Mouse (Mus musculus): ENCODE measurements at regions not wholly inside any gene's neighbourhood (a gene's known extent, or its start where the extent isn't known, plus 50 kb on each side); places are given as distances from the start of the nearest gene placed in this dataset.

DNA sequence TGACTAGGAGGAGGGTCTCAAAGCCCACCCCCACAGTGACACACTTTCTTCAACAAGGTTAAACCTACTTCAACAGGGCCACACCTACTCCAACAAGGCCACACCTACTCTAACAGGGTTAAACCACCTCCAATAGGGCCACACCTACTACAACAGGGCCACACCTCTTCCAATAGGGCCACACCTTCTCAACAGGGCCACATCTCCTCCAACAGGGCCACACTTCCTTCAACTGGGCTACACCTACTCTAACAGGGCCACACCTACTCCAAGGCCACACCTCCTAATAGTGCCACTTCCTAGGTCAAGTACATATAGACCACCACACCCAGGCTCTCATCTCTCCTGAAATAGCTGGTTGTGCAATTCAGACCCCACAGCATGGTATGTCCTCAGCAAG, 145.3 kb downstream of the Gm26897 start:
- Histone ChIP-seq H3K9me3 (ENCODE audit: control insufficient read depth, low read length) (no peaks in the 10 kb centered on the region), H3K4me3 (ENCODE audit: low read length) (no peak overlapping the region), H3K36me3 (ENCODE audit: control insufficient read depth, insufficient read depth, low read length) (no peaks in the 10 kb centered on the region), H3K27me3 (ENCODE audit: control insufficient read depth, insufficient read depth, low read depth, low read length) (no peaks in the 10 kb centered on the region), H3K4me2 (ENCODE audit: low read depth, low read length) (no peak overlapping the region), H3K9ac (ENCODE audit: low read length) (no peak overlapping the region), H3K27ac (ENCODE audit: low read length) (no peak overlapping the region), H3K4me1 (replicated peaks; ENCODE audit: control insufficient read depth, insufficient read depth, low read length) (peaks cover 13% of the 10 kb centered on the region)
- 0 out of 2 replicates have a peak, but pooled peaks have one; percentile 21 for ATAC-seq (ENCODE audit: low read depth)

DNA sequence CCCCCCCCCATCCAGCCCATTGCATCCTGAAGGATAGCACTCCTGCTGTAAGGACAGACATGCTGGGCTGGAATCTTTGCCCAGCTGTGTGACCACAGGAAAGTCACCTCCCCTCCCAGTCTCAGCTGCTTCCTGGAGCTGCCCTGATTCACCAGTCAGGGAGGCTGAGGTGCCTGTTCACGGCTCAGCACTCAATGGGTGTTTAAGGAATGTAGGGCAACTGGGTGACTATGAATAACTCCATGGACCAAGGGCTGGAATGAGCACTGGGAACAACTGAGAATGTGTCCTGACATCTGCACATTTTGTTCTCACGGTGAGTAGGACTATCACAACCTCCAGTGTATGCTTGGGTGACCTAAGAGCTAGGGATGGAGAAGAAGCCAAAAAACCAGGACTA, 146.5 kb downstream of the Gm26897 start:
- Histone ChIP-seq H3K27ac (ENCODE audit: low read length) (no peak overlapping the region), H3K9me3 (ENCODE audit: control insufficient read depth, low read length) (no peaks in the 10 kb centered on the region), H3K4me3 (ENCODE audit: low read length) (no peak overlapping the region), H3K4me1 (replicated peaks; ENCODE audit: control insufficient read depth, insufficient read depth, low read length) (peaks cover 13% of the 10 kb centered on the region), H3K9ac (ENCODE audit: low read length) (no peak overlapping the region), H3K4me2 (ENCODE audit: low read depth, low read length) (no peak overlapping the region), H3K27me3 (ENCODE audit: control insufficient read depth, insufficient read depth, low read depth, low read length) (no peaks in the 10 kb centered on the region), H3K36me3 (ENCODE audit: control insufficient read depth, insufficient read depth, low read length) (no peaks in the 10 kb centered on the region)
- WGBS: 53% methylated on average over 2 of the region's 2 CpGs
- ATAC-seq (ENCODE audit: low read depth): no peak

DNA sequence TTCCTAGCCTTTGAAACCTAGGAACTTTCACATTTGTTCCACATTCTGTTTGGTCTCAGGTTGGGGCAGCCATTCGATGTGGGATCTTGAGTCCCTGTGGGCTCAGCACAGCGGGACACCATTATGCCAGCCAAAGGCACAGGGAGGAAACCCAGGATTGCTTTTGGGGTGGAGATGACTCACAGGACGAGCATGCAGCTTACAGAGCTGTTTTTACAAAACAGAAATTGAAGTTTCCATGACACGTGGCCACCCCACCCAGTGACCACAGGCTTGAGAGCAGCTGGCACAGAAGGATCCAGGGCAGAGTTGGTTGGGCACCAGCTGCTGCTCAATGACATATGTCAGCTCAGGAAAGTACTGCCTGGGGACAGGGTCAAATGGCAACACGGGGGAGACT, 147.8 kb downstream of the Gm26897 start:
- Histone ChIP-seq H3K9me3 (ENCODE audit: control insufficient read depth, low read length) (no peaks in the 10 kb centered on the region), H3K9ac (ENCODE audit: low read length) (no peak overlapping the region), H3K4me1 (replicated peaks; ENCODE audit: control insufficient read depth, insufficient read depth, low read length) (peaks cover 13% of the 10 kb centered on the region), H3K27me3 (ENCODE audit: control insufficient read depth, insufficient read depth, low read depth, low read length) (no peaks in the 10 kb centered on the region), H3K4me3 (ENCODE audit: low read length) (no peak overlapping the region), H3K36me3 (ENCODE audit: control insufficient read depth, insufficient read depth, low read length) (no peaks in the 10 kb centered on the region), H3K27ac (ENCODE audit: low read length) (no peak overlapping the region), H3K4me2 (ENCODE audit: low read depth, low read length) (no peak overlapping the region)
- WGBS: 37% methylated on average over 5 of the region's 5 CpGs
- no peak for ATAC-seq (ENCODE audit: low read depth)

DNA sequence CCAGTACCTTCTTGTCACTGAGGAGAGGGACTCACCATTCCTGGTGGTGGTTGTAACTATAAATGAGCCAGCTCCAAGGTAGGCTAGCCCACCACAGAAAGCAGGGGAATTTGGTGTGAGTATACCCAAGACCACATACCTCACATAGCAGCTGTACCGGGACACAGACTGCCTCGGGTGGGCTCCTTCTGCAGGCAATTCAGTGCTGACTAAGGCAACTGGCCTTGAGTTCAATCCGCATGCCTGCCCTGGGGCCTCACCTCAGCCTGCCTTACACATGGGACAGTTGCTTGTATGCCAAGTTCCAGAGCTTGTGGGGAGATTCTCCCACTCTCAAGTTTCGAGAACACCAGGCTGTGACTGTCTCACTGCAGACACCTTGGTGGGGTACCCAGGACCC, 153.6 kb downstream of the Gm26897 start:
- Histone ChIP-seq H3K4me2 (ENCODE audit: low read depth, low read length) (no peak overlapping the region), H3K9ac (ENCODE audit: low read length) (no peak overlapping the region), H3K36me3 (ENCODE audit: control insufficient read depth, insufficient read depth, low read length) (no peaks in the 10 kb centered on the region), H3K4me1 (replicated peaks; ENCODE audit: control insufficient read depth, insufficient read depth, low read length) (peaks cover 10% of the 10 kb centered on the region), H3K9me3 (ENCODE audit: control insufficient read depth, low read length) (no peaks in the 10 kb centered on the region), H3K27ac (ENCODE audit: low read length) (no peak overlapping the region), H3K4me3 (ENCODE audit: low read length) (no peak overlapping the region), H3K27me3 (ENCODE audit: control insufficient read depth, insufficient read depth, low read depth, low read length) (no peaks in the 10 kb centered on the region)
- 44% methylated on average over 4 of the region's 4 CpGs for WGBS
- ATAC-seq (ENCODE audit: low read depth): no peak

DNA sequence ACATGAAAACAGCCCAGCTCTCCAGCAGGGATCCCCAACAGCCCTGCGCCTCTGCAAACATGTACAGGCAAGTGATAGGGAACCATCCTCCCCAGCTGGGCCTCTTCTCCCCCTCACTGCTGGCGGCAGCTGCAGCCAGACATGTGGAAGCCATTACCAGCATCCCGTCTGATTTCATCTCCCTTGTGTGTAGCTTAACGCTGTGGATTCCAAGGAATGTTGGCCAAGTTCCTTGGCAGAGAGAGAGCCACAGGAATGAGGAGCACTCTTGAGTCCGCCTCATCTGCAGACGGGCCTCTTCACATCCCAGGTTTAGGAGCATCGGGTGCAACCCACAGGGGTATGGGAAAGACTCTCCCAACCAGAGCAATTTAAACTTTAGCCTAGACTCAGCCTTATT, 157.1 kb downstream of the Gm26897 start:
- H3K27ac ChIP-seq (ENCODE audit: low read length): peak overlapping the region; percentile 94
- no peaks in the 10 kb centered on the region for H3K36me3 ChIP-seq (ENCODE audit: control insufficient read depth, insufficient read depth, low read length)
- peak; percentile 82 for ATAC-seq (ENCODE audit: low read depth)
- H3K9me3 ChIP-seq (ENCODE audit: control insufficient read depth, low read length): no peaks in the 10 kb centered on the region
- no peak overlapping the region for H3K4me3 ChIP-seq (ENCODE audit: low read length)
- no peaks in the 10 kb centered on the region for H3K27me3 ChIP-seq (ENCODE audit: control insufficient read depth, insufficient read depth, low read depth, low read length)
- H3K9ac ChIP-seq (ENCODE audit: low read length): no peak overlapping the region
- 18% methylated on average over 7 of the region's 7 CpGs for WGBS
- H3K4me2 ChIP-seq (ENCODE audit: low read depth, low read length): no peak overlapping the region
- peaks cover 31% of the 10 kb centered on the region for H3K4me1 ChIP-seq (replicated peaks; ENCODE audit: control insufficient read depth, insufficient read depth, low read length)

DNA sequence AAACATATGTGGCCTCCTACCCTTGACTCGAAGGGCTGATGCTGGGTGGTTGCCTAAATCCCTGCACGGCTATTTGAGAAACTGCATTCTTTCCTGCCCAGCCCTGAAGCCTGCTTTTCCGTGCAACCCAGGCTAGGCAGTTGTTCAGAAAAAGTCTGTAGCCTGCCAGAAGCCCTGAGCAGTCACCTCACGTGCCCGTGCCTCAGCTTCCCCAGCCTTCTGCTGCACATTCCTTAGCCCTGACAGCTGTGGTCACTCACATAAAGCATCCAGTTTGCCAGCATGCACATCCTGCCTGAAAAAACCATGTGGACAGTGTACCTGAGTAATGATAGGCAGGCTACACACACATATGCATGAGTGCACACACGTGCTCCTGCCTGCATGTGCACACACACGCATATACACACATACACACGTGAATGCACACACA, 157.6 kb downstream of the Gm26897 start:
- Histone ChIP-seq H3K27ac (ENCODE audit: low read length) (peak overlapping the region; percentile 94), H3K36me3 (ENCODE audit: control insufficient read depth, insufficient read depth, low read length) (no peaks in the 10 kb centered on the region), H3K9ac (ENCODE audit: low read length) (peak overlapping the region; percentile 29), H3K4me1 (replicated peaks; ENCODE audit: control insufficient read depth, insufficient read depth, low read length) (peaks cover 31% of the 10 kb centered on the region), H3K9me3 (ENCODE audit: control insufficient read depth, low read length) (no peaks in the 10 kb centered on the region), H3K4me2 (ENCODE audit: low read depth, low read length) (no peak overlapping the region), H3K27me3 (ENCODE audit: control insufficient read depth, insufficient read depth, low read depth, low read length) (no peaks in the 10 kb centered on the region), H3K4me3 (ENCODE audit: low read length) (no peak overlapping the region)
- WGBS: 28% methylated on average over 8 of the region's 8 CpGs
- ATAC-seq (ENCODE audit: low read depth): peak; percentile 57

DNA sequence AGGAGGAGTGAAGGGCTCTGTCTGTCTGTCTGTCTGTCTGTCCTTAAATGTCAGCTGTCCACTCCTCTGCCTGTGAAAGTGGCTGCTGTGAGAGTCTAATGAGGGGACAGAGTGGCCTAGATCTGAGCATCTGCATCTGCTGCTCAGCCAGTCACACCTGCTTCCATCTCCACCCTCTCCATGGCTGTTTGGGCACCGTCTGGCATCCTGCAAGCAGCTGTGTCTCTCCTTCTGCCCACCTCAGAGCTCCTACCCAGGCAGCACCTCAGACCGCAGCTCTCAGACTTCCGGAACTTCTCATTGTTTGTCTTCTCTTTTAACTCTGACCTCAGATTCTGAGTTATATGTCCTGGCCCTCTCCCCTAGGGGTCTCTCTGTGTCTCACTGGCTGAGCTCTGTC, 159.2 kb downstream of the Gm26897 start:
- H3K27me3 ChIP-seq (ENCODE audit: control insufficient read depth, insufficient read depth, low read depth, low read length): no peaks in the 10 kb centered on the region
- peaks cover 31% of the 10 kb centered on the region for H3K4me1 ChIP-seq (replicated peaks; ENCODE audit: control insufficient read depth, insufficient read depth, low read length)
- H3K27ac ChIP-seq (ENCODE audit: low read length): peak overlapping the region; percentile 33; the same call in 1 of the 2 replicates
- H3K9me3 ChIP-seq (ENCODE audit: control insufficient read depth, low read length): no peaks in the 10 kb centered on the region
- no peaks in the 10 kb centered on the region for H3K36me3 ChIP-seq (ENCODE audit: control insufficient read depth, insufficient read depth, low read length)
- H3K4me2 ChIP-seq (ENCODE audit: low read depth, low read length): no peak overlapping the region
- WGBS: 32% methylated on average over 3 of the region's 3 CpGs
- no peak for ATAC-seq (ENCODE audit: low read depth)
- H3K9ac ChIP-seq (ENCODE audit: low read length): no peak overlapping the region
- no peak overlapping the region for H3K4me3 ChIP-seq (ENCODE audit: low read length)

DNA sequence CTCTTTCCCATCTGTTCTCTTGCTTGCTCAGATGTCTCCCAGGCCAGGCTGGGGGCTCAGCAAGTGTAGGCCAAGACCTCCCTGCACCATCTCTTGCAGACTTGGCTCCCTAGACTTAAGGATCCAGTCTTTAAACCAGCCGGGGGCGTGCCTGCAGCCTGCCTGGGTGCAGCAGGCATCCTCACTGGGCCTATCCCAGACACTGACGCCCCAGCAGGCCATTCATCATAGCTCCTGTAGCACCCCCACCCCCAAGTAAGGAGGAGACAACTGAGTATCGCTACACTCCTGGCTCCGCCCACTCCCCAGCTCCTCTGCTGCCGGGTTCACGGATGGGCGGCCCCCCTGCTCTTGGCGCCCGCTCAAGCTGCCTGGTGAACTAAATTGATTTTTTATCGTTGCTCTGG, 160.2 kb downstream of the Gm26897 start:
- Histone ChIP-seq H3K27me3 (ENCODE audit: control insufficient read depth, insufficient read depth, low read depth, low read length) (no peaks in the 10 kb centered on the region), H3K9me3 (ENCODE audit: control insufficient read depth, low read length) (no peaks in the 10 kb centered on the region), H3K4me2 (ENCODE audit: low read depth, low read length) (peak overlapping the region; percentile 31), H3K9ac (ENCODE audit: low read length) (no peak overlapping the region), H3K4me1 (replicated peaks; ENCODE audit: control insufficient read depth, insufficient read depth, low read length) (peaks cover 31% of the 10 kb centered on the region), H3K27ac (ENCODE audit: low read length) (peak overlapping the region; percentile 71), H3K36me3 (ENCODE audit: control insufficient read depth, insufficient read depth, low read length) (no peaks in the 10 kb centered on the region), H3K4me3 (ENCODE audit: low read length) (peak overlapping the region; percentile 3; the same call in 1 of the 2 replicates)
- WGBS: 2% methylated on average over 11 of the region's 11 CpGs
- ATAC-seq (ENCODE audit: low read depth): peak; percentile 88

DNA sequence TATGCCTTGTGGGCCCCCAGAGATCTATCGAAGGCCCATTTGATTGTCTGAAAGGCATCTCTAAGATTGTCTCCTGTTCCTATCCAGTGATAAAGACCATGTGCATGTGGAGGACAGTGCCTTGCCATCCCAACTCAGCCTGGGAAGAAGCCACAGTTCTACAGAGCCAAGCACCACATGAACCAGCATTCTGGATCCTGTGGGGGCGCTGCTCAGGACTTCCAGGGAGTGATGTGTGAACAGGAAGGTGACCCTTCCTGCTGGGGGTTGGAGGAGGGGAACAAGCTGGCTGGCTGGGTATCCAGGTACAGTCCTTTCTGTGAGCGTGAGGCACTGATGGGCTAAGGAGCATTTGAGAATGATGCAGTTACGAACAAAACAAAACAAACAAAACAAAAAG, 163.8 kb downstream of the Gm26897 start:
- no peak overlapping the region for H3K4me3 ChIP-seq (ENCODE audit: low read length)
- no peaks in the 10 kb centered on the region for H3K27me3 ChIP-seq (ENCODE audit: control insufficient read depth, insufficient read depth, low read depth, low read length)
- H3K4me2 ChIP-seq (ENCODE audit: low read depth, low read length): no peak overlapping the region
- no peaks in the 10 kb centered on the region for H3K36me3 ChIP-seq (ENCODE audit: control insufficient read depth, insufficient read depth, low read length)
- H3K9ac ChIP-seq (ENCODE audit: low read length): no peak overlapping the region
- no peak overlapping the region for H3K27ac ChIP-seq (ENCODE audit: low read length)
- H3K9me3 ChIP-seq (ENCODE audit: control insufficient read depth, low read length): no peaks in the 10 kb centered on the region
- no peak for ATAC-seq (ENCODE audit: low read depth)
- WGBS: 61% methylated on average over 4 of the region's 4 CpGs
- H3K4me1 ChIP-seq (replicated peaks; ENCODE audit: control insufficient read depth, insufficient read depth, low read length): peaks cover 18% of the 10 kb centered on the region

DNA sequence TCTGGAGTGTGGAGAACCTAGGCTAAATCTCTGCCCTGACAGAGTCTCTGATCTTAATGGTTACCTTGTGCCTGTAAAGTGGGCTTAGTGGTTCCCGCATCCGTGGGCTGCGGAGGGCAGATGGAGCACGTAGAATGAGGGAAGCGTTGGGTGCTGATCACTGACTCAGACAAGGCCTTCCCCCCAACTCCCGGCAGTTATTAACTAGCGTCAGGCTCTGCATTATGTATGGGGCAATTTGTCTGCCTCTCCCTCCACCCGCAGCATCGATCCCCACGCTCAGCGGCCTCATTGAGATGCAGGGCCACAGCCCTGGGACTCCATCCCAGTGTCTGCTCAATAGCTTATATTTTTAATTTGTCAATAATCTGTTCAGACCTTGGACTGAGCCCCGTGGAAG, 164.8 kb downstream of the Gm26897 start:
- H3K4me2 ChIP-seq (ENCODE audit: low read depth, low read length): no peak overlapping the region
- no peaks in the 10 kb centered on the region for H3K9me3 ChIP-seq (ENCODE audit: control insufficient read depth, low read length)
- H3K27ac ChIP-seq (ENCODE audit: low read length): no peak overlapping the region
- no peak overlapping the region for H3K9ac ChIP-seq (ENCODE audit: low read length)
- H3K4me3 ChIP-seq (ENCODE audit: low read length): no peak overlapping the region
- no peaks in the 10 kb centered on the region for H3K36me3 ChIP-seq (ENCODE audit: control insufficient read depth, insufficient read depth, low read length)
- H3K4me1 ChIP-seq (replicated peaks; ENCODE audit: control insufficient read depth, insufficient read depth, low read length): peaks cover 9% of the 10 kb centered on the region
- no peak for ATAC-seq (ENCODE audit: low read depth)
- H3K27me3 ChIP-seq (ENCODE audit: control insufficient read depth, insufficient read depth, low read depth, low read length): no peaks in the 10 kb centered on the region
- WGBS: 66% methylated on average over 12 of the region's 12 CpGs

All from lung, embryonic 16.5 days (tissue).